Mouse (Mus musculus): ENCODE data around the gene Actn3.
A peak's percentile ranks its signal among the peaks of the same experiment; 100 is the strongest.
"Not testable (repeated sequence)": the region's sequence is repeated elsewhere in the genome, so short reads cannot be mapped to it uniquely, and the experiment has no call there.

The Actn3 gene

DNA sequence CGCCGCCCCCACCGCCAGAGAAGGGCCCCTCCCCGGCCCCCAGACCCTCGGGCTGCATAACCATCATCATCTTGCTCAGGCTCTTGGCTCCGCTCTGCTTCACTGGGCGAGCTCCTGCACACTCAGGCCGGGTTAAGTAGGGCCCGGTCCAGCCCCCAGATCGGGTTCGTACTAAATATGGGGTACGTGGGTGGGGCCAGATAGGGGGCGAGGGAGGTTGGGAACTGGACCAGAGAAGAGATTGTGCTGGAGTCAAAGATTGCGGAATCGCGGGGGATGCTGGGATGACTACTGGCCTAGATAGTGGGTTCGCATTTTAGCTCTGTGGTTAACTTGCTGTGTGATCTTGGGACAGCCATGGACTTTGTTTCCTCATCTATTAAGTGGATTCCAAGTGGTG lies at the start of gene Actn3:
Actn3 (minus strand) TSS at position 125 of the 400 bp plus-strand sequence.
- DNase-seq = no peak

DNA sequence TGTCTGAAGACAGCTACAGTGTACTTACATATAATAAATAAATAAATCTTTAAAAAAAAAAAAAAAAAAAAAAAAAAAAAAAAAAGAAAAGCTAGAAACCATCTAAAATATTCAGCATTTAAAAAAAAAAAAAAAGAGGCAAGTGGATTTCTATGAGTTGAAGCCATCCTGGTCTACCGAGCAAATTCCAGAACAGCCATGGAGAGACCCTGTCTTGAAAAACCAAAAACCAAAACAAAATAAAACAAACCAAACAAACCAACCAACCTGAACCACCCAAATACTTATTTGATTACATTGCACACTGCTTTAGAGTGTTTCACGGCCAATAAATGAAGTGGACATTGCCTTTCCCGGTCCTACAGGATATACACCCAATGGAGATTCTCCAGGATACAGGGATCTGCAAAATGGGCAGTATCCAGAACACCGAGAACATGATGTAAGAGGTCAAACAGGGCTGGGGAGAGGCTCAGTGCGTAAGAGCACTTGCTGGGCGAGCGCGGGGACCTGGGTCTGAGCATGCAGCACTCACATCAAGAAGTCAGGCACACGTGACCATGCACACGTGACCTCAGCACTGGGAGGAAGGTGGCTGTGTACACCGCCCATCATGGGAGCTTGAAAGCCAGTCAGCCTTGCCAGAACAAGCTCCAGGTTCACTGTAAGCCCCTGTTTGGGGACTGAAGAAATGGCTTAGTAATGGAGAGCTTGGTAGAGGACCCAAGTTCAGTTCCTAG lies 47.6 kb upstream of the Actn3 start:
- no peak for DNase-seq

GRCm38 (mm10) chr19:4919652-4920051 lies 41.9 kb upstream of the Actn3 start:
- DNase-seq = no peak

GRCm38 (mm10) chr19:4916827-4917226 lies 39.1 kb upstream of the Actn3 start:
- no peak for DNase-seq

DNA sequence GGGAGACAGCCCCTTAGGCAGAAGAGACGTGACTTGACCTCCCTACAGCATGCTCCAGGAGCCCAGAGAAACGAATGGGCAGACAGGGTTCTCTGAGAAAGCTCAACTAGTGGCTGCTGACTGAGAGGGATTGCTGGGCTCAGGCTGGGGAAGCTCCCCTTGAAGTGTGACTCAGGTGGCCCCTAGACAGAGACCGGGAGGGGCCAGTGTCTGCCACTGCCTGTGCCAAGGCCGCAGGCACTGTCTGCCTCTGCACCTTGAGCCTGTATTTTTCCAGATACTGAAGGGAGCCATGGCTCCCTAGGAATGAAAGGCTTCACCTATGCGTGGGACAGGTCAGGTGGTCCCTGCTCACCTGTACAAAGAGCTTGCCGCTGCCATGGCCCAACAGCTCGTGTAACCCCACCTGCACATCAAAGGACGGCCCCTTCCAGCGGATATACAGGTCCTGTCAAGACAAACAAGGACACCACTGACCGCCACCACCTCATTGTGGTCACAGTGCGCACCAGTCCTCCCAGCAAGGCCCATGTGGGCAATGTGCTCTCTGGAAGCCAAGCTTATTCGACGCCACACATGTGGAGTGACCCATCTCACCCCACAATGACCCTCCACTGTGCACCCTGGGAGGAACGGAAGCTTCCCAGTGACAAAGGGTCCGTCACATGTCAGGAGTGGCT lies 38.4 kb upstream of the Actn3 start:
- DNase-seq = no peak

GRCm38 (mm10) chr19:4909376-4909775 lies 31.7 kb upstream of the Actn3 start:
- DNase-seq = no peak

GRCm38 (mm10) chr19:4908107-4908506 lies 30.4 kb upstream of the Actn3 start:
- DNase-seq = no peak

DNA sequence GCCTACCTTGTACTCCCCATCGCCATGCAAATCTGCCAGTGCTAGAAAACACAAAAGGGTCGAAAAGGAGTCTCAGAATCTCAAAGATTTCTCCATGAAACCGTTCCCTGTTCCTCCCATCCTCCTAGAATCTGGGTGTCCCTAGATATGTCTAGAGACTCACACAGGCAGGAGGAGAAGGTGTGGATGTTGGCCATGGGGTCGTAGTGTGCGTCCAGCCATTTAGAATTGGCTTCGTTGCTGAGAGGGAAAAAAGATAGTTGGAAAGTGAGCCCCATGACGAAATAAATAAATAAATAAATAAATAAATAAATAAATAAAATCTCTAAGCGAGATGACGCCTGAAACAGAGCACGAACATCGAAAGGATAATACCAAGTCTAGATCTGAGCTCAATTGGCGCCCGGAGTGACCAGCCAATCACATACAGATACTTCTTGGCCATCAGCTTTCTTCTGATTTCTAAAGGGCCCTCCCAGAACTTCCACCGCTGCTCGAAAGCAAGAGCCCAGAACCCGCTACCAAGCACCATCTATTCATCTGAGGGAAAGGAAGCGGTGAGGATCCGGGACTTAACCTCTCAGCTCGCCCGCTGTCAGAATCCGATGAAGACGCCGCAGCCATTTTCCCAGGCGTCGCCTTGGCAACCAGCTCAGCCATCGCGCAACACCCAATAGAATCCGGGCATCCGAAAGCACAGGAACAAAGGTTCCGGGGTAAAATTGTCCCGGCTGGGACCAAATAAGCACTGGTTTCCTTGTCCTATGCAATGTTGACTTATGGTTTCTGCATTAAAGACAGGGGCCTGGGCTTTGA lies 28.5 kb upstream of the Actn3 start, which contains the start of gene Bbs1:
Bbs1 (minus strand) TSS at position 650 of the 816 bp plus-strand sequence.
- peak; percentile 79 for DNase-seq

- DNase-seq = no peak
Measured at GRCm38 (mm10) chr19:4899888-4900287, 22.2 kb upstream of the Actn3 start.

- no peak for DNase-seq
Measured at GRCm38 (mm10) chr19:4898972-4899371, 21.3 kb upstream of the Actn3 start.

GRCm38 (mm10) chr19:4896780-4897520 lies 19.2 kb upstream of the Actn3 start:
- no peak for DNase-seq

DNA sequence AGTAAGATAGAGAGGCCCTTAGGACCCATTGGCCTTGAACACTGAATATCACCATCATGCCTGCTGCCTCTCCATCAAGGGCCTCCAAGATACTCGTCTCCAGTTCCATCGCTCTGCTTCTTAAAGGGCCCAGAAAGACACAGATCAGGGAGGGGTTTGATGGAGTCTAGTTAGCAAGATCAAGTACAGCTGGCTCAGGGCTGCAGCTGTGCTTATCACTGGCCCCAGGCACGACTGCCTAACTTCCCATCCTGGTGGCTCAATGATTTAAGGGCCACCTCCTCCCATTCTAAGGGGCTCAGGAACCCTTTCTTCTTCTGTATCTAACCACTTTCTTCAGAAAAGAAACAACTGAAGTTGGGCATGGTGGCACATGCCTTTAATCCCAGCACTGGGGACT lies 14.1 kb upstream of the Actn3 start:
- no peak for DNase-seq

DNA sequence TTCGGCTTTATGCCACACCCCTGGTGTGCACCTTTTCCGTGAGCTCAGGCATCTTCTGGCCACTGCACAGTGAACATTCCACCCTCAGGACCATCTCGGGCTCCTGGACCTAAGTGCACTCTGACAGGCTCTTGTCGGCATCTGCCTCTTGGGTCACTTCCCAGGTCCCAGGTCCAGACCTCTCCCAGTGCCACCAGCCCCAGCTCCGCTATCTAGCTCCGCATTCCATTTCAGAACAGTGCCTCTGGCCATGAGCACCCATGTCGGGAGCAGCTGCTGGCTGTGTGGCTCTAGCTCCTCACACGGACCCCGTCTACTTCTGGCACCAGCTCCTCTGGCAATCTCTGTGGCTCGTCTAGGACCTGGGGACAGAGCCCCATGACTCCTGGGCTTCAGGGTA lies 12.1 kb upstream of the Actn3 start:
- no peak for DNase-seq

GRCm38 (mm10) chr19:4883961-4884360 lies 6.3 kb upstream of the Actn3 start:
- DNase-seq = no peak

DNA sequence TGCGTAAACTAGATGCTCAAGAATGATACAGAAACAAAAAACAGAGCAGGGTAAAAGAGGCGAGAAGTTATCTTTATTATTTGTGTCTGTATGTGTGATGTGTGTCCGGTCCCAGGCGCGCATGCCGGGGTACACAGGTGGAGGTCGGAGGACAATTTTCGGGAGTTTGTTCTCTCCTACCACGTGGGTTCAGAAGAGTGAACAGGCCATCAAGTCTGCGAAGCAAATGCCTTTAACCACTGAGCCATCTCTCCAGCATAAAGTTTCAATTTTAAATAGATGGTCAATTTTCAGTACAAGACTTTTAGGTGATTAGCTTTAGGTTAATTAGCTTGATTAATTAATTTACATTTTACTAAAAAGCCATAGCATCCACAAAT lies 1.6 kb upstream of the Actn3 start:
- DNase-seq = no peak

DNA sequence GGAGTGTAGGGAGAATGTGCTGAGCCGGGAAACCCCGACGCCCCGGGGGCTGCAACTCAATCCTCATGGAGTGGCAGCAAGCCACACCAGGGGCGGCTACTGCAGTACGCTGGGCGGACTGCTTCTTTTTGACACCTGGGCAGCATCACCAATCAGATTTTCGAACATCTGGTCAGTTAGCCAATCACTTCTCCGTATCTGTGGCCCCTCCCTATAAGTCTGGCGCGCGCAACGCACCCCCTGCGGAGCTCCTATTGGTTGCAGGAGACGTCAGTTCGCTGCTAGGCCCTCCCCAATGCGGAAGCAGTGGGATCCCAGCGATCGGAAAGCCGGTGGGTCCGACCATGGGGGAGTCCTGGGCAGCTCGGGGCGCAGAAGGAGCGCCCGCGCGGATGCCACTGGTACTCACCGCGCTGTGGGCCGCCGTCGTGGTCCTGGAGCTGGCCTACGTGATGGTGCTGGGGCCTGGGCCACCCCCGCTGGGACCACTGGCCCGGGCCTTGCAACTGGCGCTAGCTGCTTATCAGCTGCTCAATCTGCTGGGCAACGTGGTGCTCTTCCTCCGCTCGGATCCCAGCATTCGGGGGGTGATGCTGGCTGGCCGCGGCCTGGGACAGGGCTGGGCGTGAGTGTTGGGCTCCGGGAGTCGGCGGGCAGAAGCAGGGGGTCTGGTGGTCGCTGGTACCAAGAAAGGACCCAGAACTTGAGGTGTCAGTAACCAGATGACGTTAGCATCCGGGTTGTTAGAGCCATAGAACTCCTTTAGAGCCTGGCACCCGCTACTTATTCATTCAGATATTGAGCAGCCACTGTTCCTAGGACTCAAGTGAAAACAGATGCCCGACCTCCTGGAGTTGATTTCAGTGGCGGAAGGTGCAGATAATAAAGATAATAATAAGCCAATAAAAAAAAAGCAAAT lies 955 bp upstream of the Actn3 start, which contains the start of gene Zdhhc24:
Zdhhc24 (plus strand) TSS at position 264 of the 919 bp plus-strand sequence.
- peak; percentile 96 for DNase-seq

DNA sequence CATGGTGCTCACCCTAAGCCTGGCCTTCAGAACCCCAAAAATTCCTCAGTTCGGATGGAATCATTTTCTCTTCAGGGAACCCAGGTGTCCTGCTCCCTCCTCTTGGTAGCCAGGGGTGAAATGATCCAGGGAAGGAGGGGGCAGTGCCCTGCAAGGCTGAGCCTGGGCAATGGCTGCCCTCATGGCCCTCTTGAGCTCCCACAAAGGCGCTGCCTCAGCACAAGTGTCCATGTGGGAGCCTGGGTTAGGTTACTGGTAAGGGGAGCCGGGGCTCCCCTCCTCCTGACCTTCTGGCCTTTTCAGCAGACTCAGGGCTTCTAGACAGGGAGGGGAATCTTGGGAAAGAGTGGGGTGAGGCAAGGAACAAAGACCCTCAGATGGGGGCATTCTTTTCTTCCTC lies 954 bp downstream of the Actn3 start:
- no peak for DNase-seq

DNA sequence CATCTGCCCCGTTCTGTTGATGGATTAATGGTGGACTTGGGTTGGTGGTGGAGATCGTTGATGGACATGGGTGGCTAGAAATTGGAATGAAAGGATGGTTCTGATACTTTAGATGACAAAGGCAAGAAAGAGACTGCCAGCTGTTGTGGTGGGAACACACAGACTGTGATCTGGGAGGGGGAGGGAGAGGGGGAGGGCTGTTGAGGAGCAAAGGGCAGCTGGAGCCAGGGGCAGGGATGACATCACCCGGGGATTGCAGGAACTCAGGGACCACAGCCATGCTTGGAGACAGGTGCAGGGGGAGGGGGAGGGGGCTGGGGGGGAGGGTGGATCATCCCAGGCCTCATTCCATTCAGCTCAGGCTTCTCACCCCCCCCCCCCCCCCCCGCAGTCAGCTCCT lies 1.5 kb downstream of the Actn3 start:
- DNase-seq = no peak

DNA sequence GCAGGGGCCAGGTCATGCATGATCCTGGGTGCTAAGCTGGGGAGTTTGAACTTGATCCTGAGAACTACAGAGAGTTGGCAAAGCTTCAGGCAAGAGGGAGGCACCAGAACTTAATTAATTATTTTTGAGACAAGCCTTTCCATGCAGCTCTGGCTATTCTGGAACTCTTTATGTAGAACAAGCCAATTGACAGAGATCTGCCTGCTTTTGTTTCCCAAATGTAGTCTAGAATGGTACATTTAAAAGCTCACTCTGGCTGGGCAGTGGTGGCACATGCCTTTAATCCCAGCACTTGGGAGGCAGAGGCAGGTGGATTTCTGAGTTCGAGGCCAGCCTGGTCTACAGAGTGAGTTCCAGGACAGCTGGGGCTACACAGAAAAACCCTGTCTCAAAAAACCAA lies 3.1 kb downstream of the Actn3 start:
- DNase-seq = not testable (repeated sequence)

GRCm38 (mm10) chr19:4865147-4865546 lies 12.6 kb downstream of the Actn3 start:
- no peak for DNase-seq

DNA sequence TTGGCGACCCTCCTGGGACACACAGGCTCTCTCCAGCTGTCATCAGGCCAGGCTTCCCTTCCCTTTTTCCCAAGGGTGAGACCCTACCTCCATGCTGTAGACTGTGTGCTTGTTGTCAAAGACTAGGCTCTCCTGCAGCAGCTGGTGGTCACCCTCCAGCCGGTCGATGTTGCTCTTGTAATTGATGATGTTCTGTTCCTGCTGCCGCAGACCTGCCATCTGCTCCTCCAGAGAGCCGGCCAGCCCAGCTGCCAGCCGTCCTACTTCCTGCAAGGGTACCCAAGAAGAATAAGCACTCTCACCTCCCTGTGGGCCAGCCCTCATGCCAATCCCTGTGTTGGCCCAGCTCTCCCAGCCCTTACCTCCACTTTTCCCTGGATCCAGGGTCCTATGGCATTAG lies 14.7 kb downstream of the Actn3 start:
- no peak for DNase-seq

GRCm38 (mm10) chr19:4859081-4859480 lies 18.6 kb downstream of the Actn3 start:
- no peak for DNase-seq

Measured in right cerebral cortex, postnatal 25 days (tissue).